Mouse (Mus musculus) G1E (cell line): ENCODE measurements at regions not wholly inside any gene's neighbourhood (a gene's known extent, or its start where the extent isn't known, plus 50 kb on each side); places are given as distances from the start of the nearest gene placed in this dataset.
"Not testable (repeated sequence)": the region's sequence is repeated elsewhere in the genome, so short reads cannot be mapped to it uniquely, and the experiment has no call there.

Experiments used
- ATAC-seq: 2 replicates; pipeline ENCODE4 v1.8.0; 2016; ENCODE audit warnings: mild to moderate bottlenecking; ENCODE audit not compliant: insufficient number of reproducible peaks, poor library complexity, low FRiP score, severe bottlenecking; ENCODE audit errors: extremely low read depth
- DNase-seq: peaks from one replicate; pipeline ENCODE4 v3.0.0; 2012; ENCODE audit warnings: low spot score
- H3K27me3 ChIP-seq: 2 replicates; pipeline ENCODE4 v1.6.1; 2012; ENCODE audit warnings: mild to moderate bottlenecking, low read length, inconsistent platforms; ENCODE audit not compliant: insufficient read depth
- H3K36me3 ChIP-seq: replicated peaks from 2 replicates; pipeline ENCODE3; 2012; ENCODE audit warnings: mild to moderate bottlenecking, inconsistent platforms
- H3K4me1 ChIP-seq: 2 replicates; pipeline ENCODE4 v1.6.1; 2012; ENCODE audit warnings: low read depth, low read length, inconsistent platforms, mixed read lengths; ENCODE audit not compliant: insufficient read depth
- H3K4me3 ChIP-seq: 2 replicates; pipeline ENCODE4 v1.5.1; 2012; ENCODE audit warnings: low read depth, mild to moderate bottlenecking, inconsistent platforms, low read length, moderate library complexity, mixed read lengths
- H3K9me3 ChIP-seq: replicated peaks from 2 replicates; pipeline ENCODE4 v1.6.1; 2012; ENCODE audit warnings: inconsistent platforms
- CTCF ChIP-seq: IDR thresholded peaks from 2 replicates; pipeline ENCODE4 v1.5.1; 2012; ENCODE audit warnings: low read depth, low read length, inconsistent platforms, mixed read lengths
- GATA1 ChIP-seq: IDR thresholded peaks from 2 replicates; pipeline ENCODE4 v1.6.1; 2012; ENCODE audit warnings: borderline replicate concordance, low read length, inconsistent platforms, mixed read lengths
- GATA2 ChIP-seq: IDR thresholded peaks from 2 replicates; pipeline ENCODE4 v1.6.1; 2012; ENCODE audit warnings: low read depth, low read length, inconsistent platforms, borderline replicate concordance
- POLR2AphosphoS5 ChIP-seq: IDR thresholded peaks from 2 replicates; pipeline ENCODE4 v1.6.1; 2012; ENCODE audit warnings: low read depth, low read length, inconsistent platforms; ENCODE audit not compliant: insufficient replicate concordance
- TAL1 ChIP-seq: conservative IDR thresholded peaks from 2 replicates; pipeline ENCODE4 v1.6.1; 2012; ENCODE audit warnings: low read depth, low read length, inconsistent platforms, mixed read lengths

- Histone ChIP-seq H3K4me3 (no peak overlapping the region), H3K36me3 (no peaks in the 10 kb centered on the region), H3K9me3 (peaks cover 4% of the 10 kb centered on the region; the same call in 1 of the 2 replicates), H3K27me3 (no peaks in the 10 kb centered on the region), H3K4me1 (no peaks in the 10 kb centered on the region)
- DNase-seq (no peak), ATAC-seq (no peak)
- TF ChIP-seq CTCF (no peak), POLR2AphosphoS5 (no peak), GATA1 (no peak), TAL1 (no peak), GATA2 (no peak)
Observed at GRCm38 (mm10) chr13:107554091-107554490, 490.2 kb upstream of the Smim15 start.

- no peaks in the 10 kb centered on the region for H3K27me3 ChIP-seq
- no peak for TF ChIP-seq CTCF
- H3K9me3 ChIP-seq: peaks cover 7% of the 10 kb centered on the region; the same call in 1 of the 2 replicates
- no peaks in the 10 kb centered on the region for H3K4me1 ChIP-seq
- H3K4me3 ChIP-seq: no peak overlapping the region
- H3K36me3 ChIP-seq: no peaks in the 10 kb centered on the region
- DNase-seq (no peak), ATAC-seq (no peak)
Observed at GRCm38 (mm10) chr13:107552165-107552564, 492.1 kb upstream of the Smim15 start.

GRCm38 (mm10) chr13:107549995-107550394 is 494.3 kb upstream of the Smim15 start:
- H3K36me3 ChIP-seq, H3K4me1 ChIP-seq, H3K4me3 ChIP-seq, H3K9me3 ChIP-seq, ATAC-seq, H3K27me3 ChIP-seq, DNase-seq: not testable (repeated sequence)

- TF ChIP-seq TAL1 (no peak), GATA1 (no peak), POLR2AphosphoS5 (no peak), GATA2 (no peak), CTCF (no peak)
Observed at GRCm38 (mm10) chr13:107547073-107547472, 497.2 kb upstream of the Smim15 start.

GRCm38 (mm10) chr13:107546181-107546900 is 497.9 kb upstream of the Smim15 start:
- DNase-seq: no peak
- H3K9me3 ChIP-seq: peaks cover 9% of the 10 kb centered on the region; the same call in 1 of the 2 replicates
- TF ChIP-seq POLR2AphosphoS5: no peak
- TF ChIP-seq GATA1: no peak
- no peak for TF ChIP-seq TAL1
- no peak for TF ChIP-seq GATA2
- no peak for TF ChIP-seq CTCF

More at GRCm38 (mm10) chr13:107547073-107547472, 497.2 kb upstream of the Smim15 start:
- no peak for DNase-seq
- Histone ChIP-seq H3K4me1 (no peaks in the 10 kb centered on the region), H3K9me3 (peaks cover 8% of the 10 kb centered on the region; the same call in 1 of the 2 replicates), H3K36me3 (no peaks in the 10 kb centered on the region), H3K27me3 (peaks cover 10% of the 10 kb centered on the region; the same call in 1 of the 2 replicates), H3K4me3 (no peak overlapping the region)
- ATAC-seq: no peak

GRCm38 (mm10) chr13:107541635-107541955 is 502.7 kb upstream of the Smim15 start:
- no peaks in the 10 kb centered on the region for H3K4me1 ChIP-seq
- TF ChIP-seq CTCF (no peak), GATA1 (no peak), POLR2AphosphoS5 (no peak), TAL1 (no peak), GATA2 (no peak)
- ATAC-seq: no peak
- peaks cover 14% of the 10 kb centered on the region; the same call in 1 of the 2 replicates for H3K27me3 ChIP-seq
- no peak overlapping the region for H3K4me3 ChIP-seq
- H3K36me3 ChIP-seq: no peaks in the 10 kb centered on the region
- H3K9me3 ChIP-seq: peaks cover 2% of the 10 kb centered on the region; the same call in 1 of the 2 replicates
- DNase-seq: no peak

More at GRCm38 (mm10) chr13:107546181-107546900, 497.9 kb upstream of the Smim15 start:
- Histone ChIP-seq H3K36me3 (no peaks in the 10 kb centered on the region), H3K4me1 (no peaks in the 10 kb centered on the region), H3K4me3 (no peak overlapping the region), H3K27me3 (peaks cover 12% of the 10 kb centered on the region; the same call in 1 of the 2 replicates)
- ATAC-seq: no peak
